Mouse (Mus musculus) T-helper 17 cell (primary cell): ENCODE measurements around the gene Vrk2.

Experiments
- in situ Hi-C, 2 experiments: fragments of 300-600 bp; cut with MboI, MseI; formaldehyde crosslinking; loops; 1 replicate in 1 of 2; 2 replicates in 1 of 2; pipeline ENCODE4 v1.15.1; 2025; ENCODE audit warnings: high pct_unique_total_duplicates in 2 of 2

Vrk2 gene

GRCm38 (mm10) chr11:26593061-26594059, at the start of gene Vrk2, which contains the start of gene Gm6899:
Vrk2 (minus strand) TSS chr11:26593999.
Gm6899 (plus strand) TSS chr11:26593241.
- in situ Hi-C loops = loop anchor here in 1 of 2 experiments (10.0 kb wide), 1 partner anchor 209 kb away; the partner anchor contains the start of gene Fancl

- in situ Hi-C loops = loop anchor here (5.0 to 10.0 kb wide), 2 partner anchors 40 to 257 kb away; partner anchors contain the start of gene Fancl (in 1 of the 2)
These were observed 48.3 kb upstream of the Vrk2 start for GRCm38 (mm10) chr11:26642141-26642540.

GRCm38 (mm10) chr11:26640314-26640785, 46.6 kb upstream of the Vrk2 start:
- in situ Hi-C loops = loop anchor here (5.0 to 10.0 kb wide), 2 partner anchors 38 to 256 kb away; partner anchors contain the start of gene Fancl (in 1 of the 2)

- in situ Hi-C loops = loop anchor here in 1 of 2 experiments (5.0 kb wide), 1 partner anchor 49 kb away; no protein-coding TSS in a partner anchor
These were observed 42.4 kb upstream of the Vrk2 start for GRCm38 (mm10) chr11:26636239-26636638.

GRCm38 (mm10) chr11:26622727-26623126, 28.9 kb upstream of the Vrk2 start:
- in situ Hi-C loops = no loop called here

GRCm38 (mm10) chr11:26618475-26619223, 24.9 kb upstream of the Vrk2 start:
- in situ Hi-C loops = no loop called here

- in situ Hi-C loops = no loop called here
These were observed 15.0 kb upstream of the Vrk2 start for GRCm38 (mm10) chr11:26608795-26609194.

- in situ Hi-C loops = loop anchor here in 1 of 2 experiments (5.0 kb wide), 1 partner anchor 38 kb away; no protein-coding TSS in a partner anchor
These were observed 10.4 kb upstream of the Vrk2 start for GRCm38 (mm10) chr11:26604061-26604655.

GRCm38 (mm10) chr11:26601571-26602175, 7.9 kb upstream of the Vrk2 start:
- in situ Hi-C loops = loop anchor here in 1 of 2 experiments (5.0 kb wide), 1 partner anchor 41 kb away; no protein-coding TSS in a partner anchor

GRCm38 (mm10) chr11:26600692-26601091, 6.9 kb upstream of the Vrk2 start:
- in situ Hi-C loops = loop anchor here in 1 of 2 experiments (5.0 kb wide), 1 partner anchor 42 kb away; no protein-coding TSS in a partner anchor

GRCm38 (mm10) chr11:26598876-26599275, 5.1 kb upstream of the Vrk2 start:
- in situ Hi-C loops = loop anchor here in 1 of 2 experiments (10.0 kb wide), 1 partner anchor 214 kb away; the partner anchor contains the start of gene Fancl

- in situ Hi-C loops = loop anchor here in 1 of 2 experiments (10.0 kb wide), 1 partner anchor 213 kb away; the partner anchor contains the start of gene Fancl
These were observed 4.0 kb upstream of the Vrk2 start for GRCm38 (mm10) chr11:26597761-26598160.

GRCm38 (mm10) chr11:26597145-26597544, 3.3 kb upstream of the Vrk2 start:
- in situ Hi-C loops = loop anchor here in 1 of 2 experiments (10.0 kb wide), 1 partner anchor 212 kb away; the partner anchor contains the start of gene Fancl

- in situ Hi-C loops = loop anchor here in 1 of 2 experiments (10.0 kb wide), 1 partner anchor 211 kb away; the partner anchor contains the start of gene Fancl
These were observed 2.4 kb upstream of the Vrk2 start for GRCm38 (mm10) chr11:26596186-26596585.

- in situ Hi-C loops = loop anchor here in 1 of 2 experiments (10.0 kb wide), 1 partner anchor 210 kb away; the partner anchor contains the start of gene Fancl
These were observed 688 bp upstream of the Vrk2 start for GRCm38 (mm10) chr11:26594487-26594886.

- in situ Hi-C loops = loop anchor here in 1 of 2 experiments (10.0 kb wide), 1 partner anchor 208 kb away; the partner anchor contains the start of gene Fancl
These were observed 1.3 kb downstream of the Vrk2 start for GRCm38 (mm10) chr11:26592395-26593053.

- in situ Hi-C loops = loop anchor here in 1 of 2 experiments (5.0 kb wide), 1 partner anchor 50 kb away; no protein-coding TSS in a partner anchor
These were observed 6.6 kb downstream of the Vrk2 start for GRCm38 (mm10) chr11:26587184-26587524.

- in situ Hi-C loops = loop anchor here in 1 of 2 experiments (5.0 kb wide), 1 partner anchor 51 kb away; no protein-coding TSS in a partner anchor
These were observed 7.2 kb downstream of the Vrk2 start for GRCm38 (mm10) chr11:26586367-26587183.
